Mouse (Mus musculus) T-helper 1 cell (primary cell): ENCODE results near the gene Serpinb6b.

Experiments used
- in situ Hi-C: fragments of 300-600 bp; cut with MboI, MseI; formaldehyde crosslinking; loops from one replicate; pipeline ENCODE4 v1.15.1; 2025; ENCODE audit warnings: high pct_unique_total_duplicates

The Serpinb6b gene

DNA sequence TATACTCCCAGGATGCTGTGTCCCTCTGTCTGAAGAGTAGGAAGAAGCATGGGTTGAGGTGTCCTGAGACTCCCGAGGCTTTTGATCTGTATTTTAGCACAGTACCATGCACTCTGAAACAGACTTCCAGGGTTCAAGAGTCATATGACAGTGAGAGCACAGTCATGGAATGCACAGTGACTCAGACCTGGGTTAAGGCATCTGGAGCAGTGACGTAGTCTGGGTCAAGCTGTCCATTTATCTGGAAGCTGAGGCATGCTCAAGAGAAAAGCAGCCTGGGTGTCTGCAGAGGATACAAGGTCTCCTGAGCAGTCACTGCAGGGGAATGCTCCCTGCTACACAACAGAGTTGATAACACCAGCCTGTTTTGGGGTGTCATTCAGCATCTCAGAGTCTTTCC, 63.5 kb downstream of the Serpinb6b start:
- in situ Hi-C loops = no loop called here
